Mouse (Mus musculus): ENCODE data around the gene Smg6.

Smg6 gene

GRCm38 (mm10) chr11:75147106-75147845 is 221.7 kb downstream of the Smg6 start:
- no peak for DNase-seq (ENCODE audit: low spot score)

GRCm38 (mm10) chr11:75147846-75148168 is 222.2 kb downstream of the Smg6 start:
- DNase-seq (ENCODE audit: low spot score) = no peak

DNA sequence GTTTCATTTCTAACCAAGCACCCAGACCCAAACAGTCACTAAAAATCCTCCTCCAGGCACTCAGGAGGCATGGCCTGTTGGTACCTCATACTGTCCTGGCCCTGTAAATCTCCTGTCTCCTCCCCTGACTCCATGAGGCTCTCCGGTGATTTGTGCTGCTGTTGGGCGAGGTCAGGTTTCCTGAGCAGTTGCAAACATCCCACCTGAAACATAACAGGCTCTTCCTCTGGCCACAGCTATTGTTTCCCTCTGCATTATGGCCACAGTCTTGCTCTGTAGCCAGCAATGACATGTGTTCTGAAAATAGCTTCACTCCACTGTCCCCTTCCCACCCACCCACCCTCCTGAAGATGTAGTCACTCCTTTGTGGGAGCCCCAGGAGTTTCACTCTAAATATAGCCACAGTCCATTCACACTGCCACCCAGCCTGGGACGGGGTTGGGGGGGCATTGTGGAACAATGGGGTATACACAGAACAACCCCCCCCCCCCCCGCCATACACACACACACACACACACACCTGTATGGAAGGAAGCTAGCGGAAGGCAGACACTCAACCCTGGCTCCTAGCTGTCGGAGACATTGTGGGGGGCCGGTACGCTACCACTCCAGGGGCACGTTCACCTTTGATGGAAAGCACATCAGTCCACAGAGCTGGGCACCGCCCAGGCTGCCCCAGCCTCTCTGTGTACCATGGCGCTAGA is 222.9 kb downstream of the Smg6 start:
- DNase-seq (ENCODE audit: low spot score) = no peak

GRCm38 (mm10) chr11:75150346-75150745 is 224.7 kb downstream of the Smg6 start:
- no peak for DNase-seq (ENCODE audit: low spot score)

- DNase-seq (ENCODE audit: low spot score) = peak; percentile 45
These were observed 227.3 kb downstream of the Smg6 start for GRCm38 (mm10) chr11:75152603-75153557.

DNA sequence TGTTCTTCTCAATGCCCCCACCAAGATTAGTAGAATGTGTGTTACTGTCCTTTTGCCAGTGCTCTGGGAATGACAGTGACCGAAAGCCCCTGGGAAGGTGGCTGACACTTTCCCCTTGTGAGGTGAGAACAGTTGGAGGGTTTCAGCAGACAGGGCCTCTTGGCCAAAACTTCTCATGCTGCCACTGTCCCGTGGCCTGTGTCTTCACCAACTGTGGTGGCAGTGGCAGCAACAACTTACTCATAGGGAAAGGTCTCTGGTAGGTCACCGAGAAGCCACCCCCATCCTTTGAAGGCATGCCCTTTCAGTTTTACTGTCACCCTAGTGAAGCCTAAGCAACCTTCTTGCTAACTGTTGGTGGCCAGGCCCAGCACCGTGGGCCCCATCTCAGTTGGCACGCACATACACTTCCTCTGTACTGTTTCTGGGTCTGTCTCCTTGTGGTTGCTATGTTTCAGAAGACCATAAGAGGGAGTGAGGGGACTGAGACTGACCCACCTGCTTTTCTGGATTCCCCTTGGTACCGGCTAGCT is 228.5 kb downstream of the Smg6 start:
- no peak for DNase-seq (ENCODE audit: low spot score)

DNA sequence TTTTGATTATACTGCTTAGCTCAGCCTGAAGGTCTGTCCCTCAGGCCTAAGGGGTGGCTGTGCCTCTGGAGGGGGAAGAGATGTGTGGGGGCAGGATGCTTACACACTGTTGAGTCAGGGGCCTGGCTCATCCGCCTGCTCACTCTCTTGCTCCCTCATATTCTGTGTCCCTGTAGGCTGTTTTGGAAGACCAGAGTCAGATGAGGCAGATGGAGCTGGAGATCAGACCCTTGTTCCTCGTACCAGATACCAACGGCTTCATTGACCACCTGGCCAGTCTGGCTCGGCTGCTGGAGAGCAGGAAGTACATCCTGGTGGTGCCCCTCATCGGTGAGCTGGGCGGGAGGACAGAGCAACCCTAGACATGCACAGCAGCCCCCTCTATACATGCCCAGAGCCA is 230.4 kb downstream of the Smg6 start:
- no peak for DNase-seq (ENCODE audit: low spot score)

- DNase-seq (ENCODE audit: low spot score) = no peak
These were observed 230.8 kb downstream of the Smg6 start for GRCm38 (mm10) chr11:75156416-75156815.

- no peak for DNase-seq (ENCODE audit: low spot score)
These were observed 231.4 kb downstream of the Smg6 start for GRCm38 (mm10) chr11:75157037-75157436.

GRCm38 (mm10) chr11:75157901-75158300 is 232.3 kb downstream of the Smg6 start:
- DNase-seq (ENCODE audit: low spot score) = no peak

GRCm38 (mm10) chr11:75158432-75158831 is 232.8 kb downstream of the Smg6 start:
- no peak for DNase-seq (ENCODE audit: low spot score)

GRCm38 (mm10) chr11:75159564-75159963 is 233.9 kb downstream of the Smg6 start:
- no peak for DNase-seq (ENCODE audit: low spot score)

DNA sequence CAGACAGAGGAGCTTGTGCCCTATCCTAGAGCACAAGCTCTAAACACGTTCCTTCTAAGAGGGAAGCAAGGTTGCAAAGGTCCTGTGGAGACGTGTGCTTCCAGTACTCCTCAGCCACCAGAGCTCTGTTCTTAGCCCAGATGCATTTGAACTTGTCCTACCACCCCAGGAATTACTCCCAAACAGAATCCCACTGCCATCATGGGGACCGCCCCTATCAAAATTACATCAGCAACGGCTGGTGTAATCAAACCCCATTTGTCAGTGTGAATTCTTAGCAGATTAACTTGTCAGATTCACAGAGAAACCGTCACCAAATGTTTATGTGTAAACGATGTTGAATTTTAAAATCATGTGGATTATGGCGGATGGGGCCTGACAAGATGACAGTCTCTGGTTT is 235.3 kb downstream of the Smg6 start:
- no peak for DNase-seq (ENCODE audit: low spot score)

- no peak for DNase-seq (ENCODE audit: low spot score)
These were observed 235.9 kb downstream of the Smg6 start for GRCm38 (mm10) chr11:75161417-75162008.

DNA sequence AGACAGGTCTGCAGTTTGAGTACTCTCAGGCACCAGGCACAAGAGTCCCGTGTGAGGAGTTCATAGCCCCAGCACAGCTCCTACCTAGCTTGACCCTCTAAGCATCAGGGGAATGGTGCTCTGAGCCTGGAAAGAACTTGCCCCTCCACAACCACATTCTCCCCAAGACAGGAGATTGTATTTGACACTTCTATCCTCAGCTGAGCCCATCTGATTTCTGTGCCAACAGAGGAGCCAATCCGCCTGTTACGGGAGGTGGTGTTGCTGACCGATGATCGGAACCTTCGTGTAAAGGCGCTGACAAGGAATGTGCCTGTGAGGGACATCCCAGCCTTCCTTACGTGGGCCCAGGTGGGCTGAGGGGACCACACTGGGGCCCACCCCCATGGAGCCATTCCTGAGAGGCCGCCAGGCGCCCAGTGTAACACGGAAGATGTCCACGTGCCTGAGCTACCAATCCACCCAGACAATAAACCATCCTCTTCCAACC is 237.0 kb downstream of the Smg6 start:
- DNase-seq (ENCODE audit: low spot score) = no peak

DNA sequence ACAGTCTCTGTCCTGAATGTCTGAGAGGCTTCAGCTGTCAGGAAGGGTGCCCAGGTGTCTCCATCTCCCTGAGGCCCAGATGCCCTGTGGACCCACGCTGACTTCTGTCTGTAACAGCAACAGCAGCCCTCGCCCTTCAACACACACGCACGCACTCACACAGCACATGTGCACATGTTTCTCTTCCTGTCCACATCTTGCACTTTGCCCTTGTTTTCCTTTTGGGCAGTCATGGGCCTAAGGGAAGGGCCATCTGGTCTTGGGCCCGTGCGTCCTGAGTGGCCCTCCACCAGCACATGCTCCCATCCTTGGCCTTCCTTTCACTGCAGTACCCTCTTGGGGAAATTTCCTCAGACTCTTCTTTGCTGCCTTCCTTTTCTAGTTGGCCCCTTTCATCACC is 237.8 kb downstream of the Smg6 start:
- no peak for DNase-seq (ENCODE audit: low spot score)

DNA sequence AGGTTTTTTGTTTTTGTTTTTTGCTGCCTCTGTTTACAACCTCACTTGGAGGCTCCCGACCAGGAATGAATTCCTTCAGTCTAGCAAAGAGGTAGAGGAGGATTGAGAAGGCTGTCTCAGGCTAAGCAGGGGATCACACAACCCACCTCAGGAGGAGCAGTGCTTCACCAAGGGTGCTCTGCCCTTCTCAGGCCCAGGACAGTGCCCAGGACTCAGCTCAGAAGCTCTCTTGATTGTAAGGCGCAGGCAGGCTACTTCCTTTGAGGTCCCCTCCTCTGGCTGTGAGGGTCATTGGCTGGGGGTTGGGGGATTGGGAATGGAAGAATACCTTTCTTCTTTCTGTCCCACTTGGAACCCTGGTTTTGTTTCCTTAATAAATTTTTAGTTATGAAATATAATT is 238.4 kb downstream of the Smg6 start:
- no peak for DNase-seq (ENCODE audit: low spot score)

GRCm38 (mm10) chr11:75164750-75165149 is 239.1 kb downstream of the Smg6 start:
- DNase-seq (ENCODE audit: low spot score) = no peak

- peak; percentile 78 for DNase-seq (ENCODE audit: low spot score)
These were observed 240.0 kb downstream of the Smg6 start for GRCm38 (mm10) chr11:75165441-75166192.

GRCm38 (mm10) chr11:75166193-75166842 is 240.7 kb downstream of the Smg6 start:
- DNase-seq (ENCODE audit: low spot score) = no peak

All from testis, postnatal 14 days (tissue).